Mouse (Mus musculus) fibroblast of lung, adult 2 months (primary cell): ENCODE data around the gene C2cd5.

Source experiments
- DNase-seq: peaks from one replicate; pipeline ENCODE4 v3.0.0-alpha.2; 2011; ENCODE audit warnings: low read depth

Gene C2cd5

GRCm38 (mm10) chr6:143072412-143073014 is 27.4 kb downstream of the C2cd5 start:
- peak; percentile 5 for DNase-seq

GRCm38 (mm10) chr6:143070736-143071135 is 29.2 kb downstream of the C2cd5 start:
- DNase-seq: no peak

GRCm38 (mm10) chr6:143070019-143070418 is 29.9 kb downstream of the C2cd5 start:
- DNase-seq: no peak

GRCm38 (mm10) chr6:143069606-143070005 is 30.3 kb downstream of the C2cd5 start:
- DNase-seq: no peak

GRCm38 (mm10) chr6:143068181-143068915 is 31.6 kb downstream of the C2cd5 start:
- DNase-seq: no peak

GRCm38 (mm10) chr6:143067654-143068053 is 32.3 kb downstream of the C2cd5 start:
- DNase-seq: no peak

GRCm38 (mm10) chr6:143066859-143067258 is 33.1 kb downstream of the C2cd5 start:
- no peak for DNase-seq

- DNase-seq: no peak
Measured at GRCm38 (mm10) chr6:143064047-143064446, 35.9 kb downstream of the C2cd5 start.

- no peak for DNase-seq
Measured at GRCm38 (mm10) chr6:143057601-143058000, 42.3 kb downstream of the C2cd5 start.

GRCm38 (mm10) chr6:143051566-143051965 is 48.4 kb downstream of the C2cd5 start:
- DNase-seq: no peak

- peak; percentile 27 for DNase-seq
Measured at GRCm38 (mm10) chr6:143049791-143050555, 50.0 kb downstream of the C2cd5 start.

GRCm38 (mm10) chr6:143049117-143049516 is 50.8 kb downstream of the C2cd5 start:
- no peak for DNase-seq

- DNase-seq: no peak
Measured at GRCm38 (mm10) chr6:143047538-143048258, 52.2 kb downstream of the C2cd5 start.

GRCm38 (mm10) chr6:143041578-143041977 is 58.4 kb downstream of the C2cd5 start:
- DNase-seq: no peak

- DNase-seq: no peak
Measured at GRCm38 (mm10) chr6:143035261-143035660, 64.7 kb downstream of the C2cd5 start.

GRCm38 (mm10) chr6:143034503-143034902 is 65.4 kb downstream of the C2cd5 start:
- DNase-seq: no peak

- no peak for DNase-seq
Measured at GRCm38 (mm10) chr6:143030521-143030920, 69.4 kb downstream of the C2cd5 start.

GRCm38 (mm10) chr6:143027896-143028295 is 72.0 kb downstream of the C2cd5 start:
- DNase-seq: no peak

- no peak for DNase-seq
Measured at GRCm38 (mm10) chr6:143027402-143027801, 72.5 kb downstream of the C2cd5 start.

- no peak for DNase-seq
Measured at GRCm38 (mm10) chr6:143023691-143024090, 76.2 kb downstream of the C2cd5 start.

GRCm38 (mm10) chr6:143021756-143022155 is 78.2 kb downstream of the C2cd5 start:
- DNase-seq: no peak

GRCm38 (mm10) chr6:143020647-143021046 is 79.3 kb downstream of the C2cd5 start:
- DNase-seq: no peak
